Mouse (Mus musculus) urinary bladder, adult 2 months (tissue): ENCODE data around the gene Gm49380. TPM values are rescaled to one million over a fixed set of nuclear protein-coding genes. Genes with fewer than 3 reads are reported as not detected.

ENCODE experiments used
- DNase-seq: peaks from one replicate; pipeline ENCODE4 v3.0.0; 2022; ENCODE audit warnings: low spot score
- polyA plus RNA-seq: library from polyadenylated mRNA; depleted of rRNA; stranded (reverse); fragments of >200 nt; gene quantifications from 2 replicates; pipeline ENCODE4 v1.2.3, GENCODE M21; 2012

The Gm49380 gene
- polyA plus RNA-seq, 1 experiment, result 0.36 TPM

GRCm38 (mm10) chr9:44047071-44047470 lies 66.2 kb downstream of the Gm49380 start:
- no peak for DNase-seq

- no peak for DNase-seq
Observed at GRCm38 (mm10) chr9:44046426-44046825, 66.9 kb downstream of the Gm49380 start.

- no peak for DNase-seq
Observed at GRCm38 (mm10) chr9:44045884-44046272, 67.4 kb downstream of the Gm49380 start.

GRCm38 (mm10) chr9:44045158-44045883 lies 68.0 kb downstream of the Gm49380 start:
- DNase-seq, result no peak

- DNase-seq, result no peak
Observed at GRCm38 (mm10) chr9:44044426-44045157, 68.7 kb downstream of the Gm49380 start.

GRCm38 (mm10) chr9:44043708-44044425 lies 69.4 kb downstream of the Gm49380 start:
- no peak for DNase-seq

- DNase-seq, result no peak
Observed at GRCm38 (mm10) chr9:44042836-44043707, 70.2 kb downstream of the Gm49380 start, which contains the start of gene Thy1. TSS of gene Thy1 (plus strand) at chr9:44043384.

GRCm38 (mm10) chr9:44042396-44042680 lies 71.0 kb downstream of the Gm49380 start:
- no peak for DNase-seq

GRCm38 (mm10) chr9:44041511-44042395 lies 71.5 kb downstream of the Gm49380 start:
- no peak for DNase-seq

- no peak for DNase-seq
Observed at GRCm38 (mm10) chr9:44037106-44037505, 76.2 kb downstream of the Gm49380 start.

- DNase-seq, result no peak
Observed at GRCm38 (mm10) chr9:44033957-44034727, 79.2 kb downstream of the Gm49380 start.

GRCm38 (mm10) chr9:44033317-44033716 lies 80.0 kb downstream of the Gm49380 start:
- no peak for DNase-seq

GRCm38 (mm10) chr9:44031946-44032345 lies 81.4 kb downstream of the Gm49380 start:
- no peak for DNase-seq

- no peak for DNase-seq
Observed at GRCm38 (mm10) chr9:44031079-44031478, 82.2 kb downstream of the Gm49380 start.

GRCm38 (mm10) chr9:44030646-44031045 lies 82.7 kb downstream of the Gm49380 start:
- DNase-seq, result no peak

GRCm38 (mm10) chr9:44029580-44030236 lies 83.6 kb downstream of the Gm49380 start:
- DNase-seq, result no peak

- DNase-seq, result no peak
Observed at GRCm38 (mm10) chr9:44024096-44024495, 89.2 kb downstream of the Gm49380 start.

GRCm38 (mm10) chr9:44022100-44022847 lies 91.0 kb downstream of the Gm49380 start:
- DNase-seq, result no peak

- no peak for DNase-seq
Observed at GRCm38 (mm10) chr9:44020001-44020400, 93.3 kb downstream of the Gm49380 start.
